ENCODE assay signal across 8 mouse cellular contexts in the genomic region with DNA sequence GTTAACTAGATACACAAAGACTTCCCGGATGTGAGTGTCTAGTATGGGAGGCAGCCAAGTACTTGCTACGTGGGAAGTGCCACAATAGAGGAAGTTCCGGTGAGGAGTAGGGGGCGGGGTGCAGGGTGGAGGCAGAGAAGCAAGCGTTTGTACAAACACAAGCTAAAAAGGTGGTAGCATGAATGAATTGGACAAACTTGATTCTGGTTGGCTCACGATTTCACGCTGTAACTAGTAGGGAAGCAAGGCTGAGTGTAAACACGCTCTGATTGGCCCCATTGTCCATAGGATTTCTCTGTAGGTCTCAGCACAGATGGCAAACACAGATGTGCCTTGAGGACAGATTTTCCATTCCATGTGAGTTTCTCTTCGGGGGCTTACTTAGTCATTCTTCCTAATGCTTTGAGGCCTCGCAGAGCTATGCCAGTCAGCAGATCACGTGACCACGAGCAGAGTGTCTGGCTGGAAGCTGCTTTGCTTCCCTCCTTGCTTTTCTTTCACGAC.
DNase-seq lines count a peak whose midpoint lies in the region; ATAC-seq lines count a peak whose summit lies in the region.

No protein-coding gene starts in this region.

- ATAC-seq in hindbrain, embryonic 15.5 days (ENCODE audit: low FRiP score, low read depth) = peak; percentile 83
- ATAC-seq in midbrain, embryonic 13.5 days = peak; percentile 91
- ATAC-seq in erythroblast, adult 5-6 weeks (replicated peaks; ENCODE audit: low FRiP score, poor library complexity, severe bottlenecking) = no peak

- 0 out of 2 replicates have a peak overlapping the region, but pooled peaks have one; percentile 13 for H3K4me3 ChIP-seq in hindbrain, embryonic 15.5 days
- H3K4me3 ChIP-seq in limb, embryonic 10.5 days = no peak overlapping the region
- H3K4me3 ChIP-seq in midbrain, embryonic 13.5 days (replicated peaks) = no peak overlapping the region

- H3K36me3 ChIP-seq in hindbrain, embryonic 15.5 days = no peaks in the 10 kb centered on the region
- H3K36me3 ChIP-seq in limb, embryonic 10.5 days = no peaks in the 10 kb centered on the region
- no peaks in the 10 kb centered on the region for H3K36me3 ChIP-seq in midbrain, embryonic 13.5 days

- H3K27ac ChIP-seq in hindbrain, embryonic 15.5 days (replicated peaks) = peak overlapping the region; percentile 14; the same call in 1 of the 2 replicates
- no peak overlapping the region for H3K27ac ChIP-seq in limb, embryonic 10.5 days
- no peak overlapping the region for H3K27ac ChIP-seq in midbrain, embryonic 13.5 days

- no peaks in the 10 kb centered on the region for H3K9me3 ChIP-seq in hindbrain, embryonic 15.5 days
- H3K9me3 ChIP-seq in limb, embryonic 10.5 days (replicated peaks) = no peaks in the 10 kb centered on the region
- H3K9me3 ChIP-seq in midbrain, embryonic 13.5 days = no peaks in the 10 kb centered on the region

- no peaks in the 10 kb centered on the region for H3K4me1 ChIP-seq in hindbrain, embryonic 15.5 days (replicated peaks)
- H3K4me1 ChIP-seq in limb, embryonic 10.5 days = peaks cover 10% of the 10 kb centered on the region
- H3K4me1 ChIP-seq in midbrain, embryonic 13.5 days (replicated peaks) = no peaks in the 10 kb centered on the region

- peak overlapping the region; percentile 36 for H3K4me2 ChIP-seq in hindbrain, embryonic 15.5 days
- H3K4me2 ChIP-seq in midbrain, embryonic 13.5 days (replicated peaks) = no peak overlapping the region; the same call in 1 of the 2 replicates

- peak; percentile 39 for DNase-seq in adrenal gland, postnatal 10 days
- DNase-seq in adrenal gland, adult 18-20 months (ENCODE audit: low spot score in 2 of 2) = no peak
- DNase-seq in frontal cortex, postnatal 14 days (ENCODE audit: low spot score in 2 of 2) = peak; percentile 6 to 20
- peak; percentile 27 for DNase-seq in limb, embryonic 10.5 days (ENCODE audit: low spot score)
- DNase-seq in urinary bladder, postnatal 4 days (ENCODE audit: low spot score in 2 of 2) = no peak

- 51% methylated on average over 13 of the region's 13 CpGs for WGBS in hindbrain, embryonic 15.5 days
- 81% methylated on average over 13 of the region's 13 CpGs for WGBS in limb, embryonic 10.5 days
- 60% methylated on average over 13 of the region's 13 CpGs for WGBS in midbrain, embryonic 13.5 days

- H3K27me3 ChIP-seq in hindbrain, embryonic 15.5 days = no peaks in the 10 kb centered on the region
- no peaks in the 10 kb centered on the region for H3K27me3 ChIP-seq in limb, embryonic 10.5 days (ENCODE audit: low read depth, poor library complexity, severe bottlenecking)
- H3K27me3 ChIP-seq in midbrain, embryonic 13.5 days = no peaks in the 10 kb centered on the region

- H3K9ac ChIP-seq in hindbrain, embryonic 15.5 days = no peak overlapping the region
- no peak overlapping the region for H3K9ac ChIP-seq in midbrain, embryonic 13.5 days (replicated peaks)

Comparison
In these comparisons a context has a peak if more than half of its experiments do, and no peak if none do; other contexts are left out.
1. DNase-seq: peak in adrenal gland, postnatal 10 days (single experiment), frontal cortex, postnatal 14 days (2 of 2) and limb, embryonic 10.5 days (single experiment); none in adrenal gland, adult 18-20 months (0 of 2) and urinary bladder, postnatal 4 days (0 of 2).